Mouse (Mus musculus): Measurements from ENCODE around the gene Uvssa.

Gene Uvssa

GRCm38 (mm10) chr5:33372331-33373038 is 5.9 kb upstream of the Uvssa start:
- DNase-seq: no peak

DNA sequence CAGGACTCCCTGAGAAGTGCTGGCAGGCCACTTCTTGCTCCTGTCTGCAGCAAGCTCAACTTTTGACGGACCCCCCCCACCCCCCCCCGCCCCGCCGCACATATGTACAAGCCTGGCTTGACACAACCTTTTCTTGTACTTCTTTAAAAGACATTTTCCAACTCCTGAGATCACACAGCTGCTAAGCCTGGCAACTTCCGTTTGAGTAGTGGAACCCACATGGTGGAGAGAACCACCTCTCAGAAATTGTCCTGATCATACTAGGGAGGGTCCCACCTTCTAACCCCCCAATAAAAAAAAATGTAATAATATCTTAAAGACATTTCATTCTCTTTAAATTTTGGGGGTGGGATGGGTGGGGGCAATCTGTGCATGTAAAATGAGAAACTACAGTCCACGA is 1.2 kb upstream of the Uvssa start:
- DNase-seq: no peak

- DNase-seq: no peak
Observed at GRCm38 (mm10) chr5:33377801-33378301, 498 bp upstream of the Uvssa start.

DNA sequence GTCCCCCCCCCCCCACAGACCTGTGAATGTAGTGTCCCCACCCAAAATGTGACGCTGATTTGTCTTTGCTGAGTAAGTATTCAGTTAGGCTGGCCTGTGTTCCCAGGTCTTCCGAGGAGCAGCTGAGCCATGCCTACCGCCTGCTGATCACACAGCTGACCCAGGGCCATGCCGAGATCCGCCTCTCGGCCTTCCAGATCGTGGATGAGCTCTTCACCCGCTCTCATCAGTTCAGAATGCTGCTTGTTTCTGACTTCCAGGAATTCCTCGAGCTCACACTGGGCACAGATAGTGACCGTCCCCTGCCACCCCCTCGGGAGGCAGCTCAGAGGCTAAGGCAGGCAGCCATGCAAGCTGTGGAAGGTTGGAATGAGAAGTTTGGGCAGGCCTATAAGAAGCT is 9.2 kb downstream of the Uvssa start:
- DNase-seq: no peak

GRCm38 (mm10) chr5:33393803-33394202 is 15.5 kb downstream of the Uvssa start:
- peak; percentile 72 for DNase-seq

GRCm38 (mm10) chr5:33395693-33396092 is 17.3 kb downstream of the Uvssa start:
- DNase-seq: no peak

- no peak for DNase-seq
Observed at GRCm38 (mm10) chr5:33396828-33397227, 18.5 kb downstream of the Uvssa start.

DNA sequence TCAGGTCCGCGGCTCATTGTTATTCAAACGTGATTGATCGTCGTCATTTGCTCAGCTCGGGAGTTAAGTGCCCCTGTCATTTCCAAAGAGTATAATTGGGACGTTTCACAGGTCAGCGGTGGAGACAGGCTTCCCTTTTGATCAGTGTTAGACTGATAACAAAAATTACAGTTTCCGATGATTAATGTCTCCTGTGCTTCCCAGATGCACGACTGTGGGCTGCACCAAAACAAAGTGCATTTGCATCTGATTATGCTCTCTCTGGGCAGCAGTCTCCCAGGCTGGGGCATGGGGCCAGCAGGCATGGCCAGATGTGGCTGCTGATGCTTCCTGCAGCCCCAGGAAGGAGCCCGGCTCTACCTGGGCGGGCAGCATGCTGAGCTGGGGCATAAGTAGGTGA is 22.5 kb downstream of the Uvssa start:
- no peak for DNase-seq

- DNase-seq: no peak
Observed at GRCm38 (mm10) chr5:33420313-33420712, 42.0 kb downstream of the Uvssa start.

DNA sequence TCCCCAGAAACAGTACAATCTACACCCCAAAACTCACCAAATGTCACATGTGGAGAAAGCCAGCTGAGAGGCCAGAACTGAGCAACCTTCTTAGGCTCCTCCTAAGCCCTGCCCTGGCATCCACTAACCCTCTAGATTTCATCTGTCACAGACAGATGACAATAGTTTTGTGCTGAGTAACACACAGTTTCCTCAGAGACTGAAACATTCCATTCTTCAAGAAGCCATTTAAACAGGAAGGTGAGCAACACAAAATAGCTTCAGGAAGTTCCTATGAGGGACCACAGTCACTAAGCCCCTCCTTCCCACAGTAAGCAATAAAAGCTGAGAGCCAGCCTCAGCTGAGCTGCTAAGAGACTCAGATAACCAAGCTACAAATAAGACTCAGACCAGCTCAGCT is 49.1 kb downstream of the Uvssa start:
- DNase-seq: no peak

- DNase-seq: no peak
Observed at GRCm38 (mm10) chr5:33430106-33430505, 51.8 kb downstream of the Uvssa start.

DNA sequence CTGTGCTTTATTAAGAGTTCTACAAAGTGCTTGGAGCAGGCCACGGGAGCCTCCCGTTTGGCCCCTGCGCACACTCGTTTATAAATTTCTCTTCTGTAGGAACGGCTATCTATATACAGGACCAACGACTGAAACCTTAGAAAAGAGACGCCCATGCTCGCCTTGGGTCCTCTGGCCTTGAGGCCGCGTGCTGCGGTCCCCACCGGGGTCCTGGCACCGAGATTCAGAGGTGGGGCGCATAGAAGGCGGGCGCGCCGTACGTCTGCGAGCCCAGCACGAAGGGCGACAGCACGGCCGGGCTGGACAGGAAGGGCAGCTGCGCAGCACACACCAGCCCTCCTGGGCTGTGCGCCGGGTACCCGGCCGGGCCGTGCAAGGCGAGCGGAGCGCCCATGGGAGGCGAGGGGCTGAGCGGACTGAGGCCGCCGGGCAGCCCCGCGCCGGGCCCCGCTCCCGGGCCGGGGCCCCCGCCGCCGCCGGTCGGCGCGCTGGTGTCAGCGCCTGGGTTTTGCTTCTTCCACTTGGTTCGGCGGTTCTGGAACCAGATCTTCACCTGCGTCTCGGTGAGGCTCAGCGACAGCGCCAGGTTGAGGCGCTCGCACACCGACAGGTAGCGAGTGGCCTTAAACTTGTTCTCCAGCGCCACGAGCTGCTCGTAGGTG is 52.3 kb downstream of the Uvssa start:
- peak; percentile 18 for DNase-seq

DNA sequence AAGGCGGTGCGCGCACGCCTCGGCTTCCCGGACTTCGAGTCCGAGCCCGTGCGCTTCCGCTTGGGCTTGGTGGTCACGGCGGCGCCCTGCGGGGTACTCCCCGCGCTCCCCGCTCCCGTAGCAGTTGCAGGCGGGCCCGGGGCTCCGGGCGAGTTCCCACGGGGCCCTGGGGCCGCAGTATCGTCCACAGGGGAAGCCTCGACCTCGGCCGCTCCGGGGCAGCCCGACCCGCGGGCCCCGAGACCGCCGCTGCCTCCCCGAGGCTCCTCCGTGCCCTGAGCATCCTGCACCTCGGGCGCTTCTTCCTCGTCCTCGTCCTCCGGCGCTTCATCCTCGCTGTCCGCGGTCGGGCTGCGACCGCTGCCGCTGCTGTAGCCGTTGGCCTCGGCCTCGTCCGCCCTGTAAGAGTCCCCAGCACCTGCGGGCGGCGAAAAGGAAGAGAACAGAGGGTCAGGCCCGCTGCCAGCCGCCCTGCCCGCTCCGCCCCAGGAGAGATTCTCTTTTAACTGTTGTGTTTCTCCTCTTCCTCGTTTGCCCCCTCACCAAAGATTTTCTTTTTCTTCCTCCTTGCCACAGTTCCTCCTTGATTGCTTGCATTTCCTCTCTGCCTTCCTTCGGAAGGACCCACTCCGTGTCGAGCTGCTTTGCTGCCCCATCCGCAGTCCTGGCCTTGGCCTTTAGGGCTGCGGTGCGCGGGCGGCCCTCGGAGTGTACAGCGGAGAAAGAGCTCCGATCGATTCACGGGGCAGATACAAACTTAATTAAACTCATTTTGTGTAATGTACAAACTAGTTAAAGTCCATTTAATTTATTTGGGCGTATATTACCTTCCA is 53.0 kb downstream of the Uvssa start:
- no peak for DNase-seq

GRCm38 (mm10) chr5:33432057-33432935 is 53.9 kb downstream of the Uvssa start:
- no peak for DNase-seq

GRCm38 (mm10) chr5:33433201-33434138 is 55.1 kb downstream of the Uvssa start, which contains the start of gene Nkx1-1:
Gene Nkx1-1 (minus strand): TSS chr5:33433976.
- DNase-seq: no peak

- DNase-seq: peak; percentile 12
Observed at GRCm38 (mm10) chr5:33434141-33434780, 55.9 kb downstream of the Uvssa start.

- DNase-seq: no peak
Observed at GRCm38 (mm10) chr5:33435151-33435550, 56.8 kb downstream of the Uvssa start.

DNA sequence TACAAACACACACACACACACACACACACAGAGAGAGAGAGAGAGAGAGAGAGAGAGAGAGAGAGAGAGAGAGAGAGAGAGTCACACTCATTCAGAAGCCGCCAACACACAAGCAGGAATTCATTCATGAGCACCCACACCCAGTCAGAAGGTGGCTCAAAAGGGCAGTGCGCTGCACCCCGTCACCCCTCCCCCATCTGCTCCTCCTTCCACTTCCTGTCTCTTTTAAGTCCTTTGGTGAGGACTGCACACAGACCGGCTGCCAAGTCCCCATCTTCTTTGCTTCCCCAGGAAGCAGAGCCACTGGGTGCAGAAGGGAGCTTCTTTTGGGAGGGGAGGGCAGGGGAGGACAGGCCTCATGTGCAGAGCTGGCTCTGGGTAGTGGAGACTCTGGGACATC is 57.6 kb downstream of the Uvssa start:
- no peak for DNase-seq

- DNase-seq: no peak
Observed at GRCm38 (mm10) chr5:33438214-33438613, 59.9 kb downstream of the Uvssa start.

DNA sequence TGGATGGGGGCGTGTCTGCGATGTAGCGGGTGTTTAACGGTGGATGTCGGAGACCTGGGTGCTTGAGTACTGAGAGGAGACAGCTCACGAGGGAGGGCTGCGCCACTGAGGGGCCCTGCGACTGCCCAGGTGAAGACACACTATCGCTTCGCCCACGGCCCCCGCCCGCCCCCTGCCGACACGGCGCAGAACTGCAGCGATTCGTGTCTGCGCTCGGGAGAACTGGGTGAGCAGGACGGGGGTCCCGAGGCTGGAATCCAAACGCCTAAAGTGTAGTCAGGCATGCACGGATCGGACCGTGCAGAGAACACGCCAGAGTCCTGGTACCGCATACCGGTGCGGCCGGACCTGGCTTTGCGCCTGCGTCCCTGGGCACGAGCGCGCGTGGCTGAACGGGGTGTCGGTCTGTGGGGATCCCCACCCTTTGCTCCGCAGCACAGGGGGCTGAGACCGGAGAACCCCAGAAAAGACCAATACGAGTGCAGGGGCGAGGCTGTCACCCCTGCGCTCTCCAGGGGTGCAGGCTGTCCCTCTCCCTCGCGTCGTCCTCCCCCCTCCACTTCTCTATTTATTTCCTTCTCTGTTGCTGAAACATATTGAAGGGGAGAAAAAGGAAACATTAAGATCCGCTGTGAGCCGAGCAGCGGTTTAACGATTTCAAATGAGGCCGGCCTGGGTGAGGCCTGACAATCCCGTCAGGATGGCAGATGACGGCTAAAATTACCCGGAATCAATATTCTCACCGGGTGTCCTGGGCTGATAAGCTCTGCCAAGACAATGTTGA is 64.8 kb downstream of the Uvssa start:
- peak; percentile 35 for DNase-seq
